8 mouse cellular contexts compared by ENCODE assay signal in genomic region chr5:135494183-135494910, GRCm38 (mm10). TPM values are rescaled to one million over a fixed set of nuclear protein-coding genes. Genes with fewer than 3 reads are reported as not detected.
A peak's percentile ranks its signal among the peaks of the same experiment; 100 is the strongest.
DNase-seq lines count a peak whose midpoint lies in the region.

No protein-coding gene starts in this region.

- H3K36me3 ChIP-seq in heart, embryonic 10.5 days: 0 out of 2 replicates have a peak, but pooled peaks cover 3% of the 10 kb centered on the region

- no peak overlapping the region for H3K27ac ChIP-seq in heart, embryonic 10.5 days

- H3K4me3 ChIP-seq in heart, embryonic 10.5 days: no peak overlapping the region

- H3K27me3 ChIP-seq in heart, embryonic 10.5 days (ENCODE audit: insufficient read depth, poor library complexity, severe bottlenecking): no peaks in the 10 kb centered on the region

- DNase-seq in heart, adult 11 months: peak; percentile 89
- no peak for DNase-seq in heart, embryonic 10.5 days (ENCODE audit: low spot score)
- peak; percentile 67 for DNase-seq in 416B (ENCODE audit: low read depth)
- peak; percentile 31 for DNase-seq in WW6 (ENCODE audit: low read depth, low spot score)
- DNase-seq in heart, postnatal 4 days: peak; percentile 60
- peak; percentile 62 to 69 for DNase-seq in lung, postnatal 4 days
- DNase-seq in left cerebral cortex, adult 11 months (ENCODE audit: low spot score): no peak
- DNase-seq in right cerebral cortex, postnatal 4 days: no peak

- H3K4me1 ChIP-seq in heart, embryonic 10.5 days: peaks cover 22% of the 10 kb centered on the region

- H3K9me3 ChIP-seq in heart, embryonic 10.5 days: no peaks in the 10 kb centered on the region

- WGBS in heart, embryonic 10.5 days: 80% methylated on average over 13 of the region's 13 CpGs

RNA-seq across cellular contexts. Expression of gene Hip1, which starts 50.6 kb away (rescaled TPM):
- polyA plus RNA-seq in heart, embryonic 10.5 days (2016; fragmentation: Nextera tagmentation; extraction: Ambion mirVana): 41.7 and 45.7 TPM in 2 replicates
- 10 to 100 TPM; 40.7 to 43.9 TPM for total RNA-seq in heart, postnatal 4 days (2021)

Comparison
In these comparisons a context has a peak if more than half of its experiments do, and no peak if none do; other contexts are left out.
1. DNase-seq: peak in heart, adult 11 months (single experiment), 416B (single experiment), WW6 (single experiment), heart, postnatal 4 days (single experiment) and lung, postnatal 4 days (2 of 2); none in heart, embryonic 10.5 days (single experiment), left cerebral cortex, adult 11 months (single experiment) and right cerebral cortex, postnatal 4 days (single experiment).